Mouse (Mus musculus): ENCODE measurements around the gene Ap1m1. TPM values are rescaled to one million over a fixed set of nuclear protein-coding genes. Genes with fewer than 3 reads are reported as not detected.

Gene Ap1m1
- polyA plus RNA-seq, 1 experiment from 2014 or later: 120 TPM

DNA sequence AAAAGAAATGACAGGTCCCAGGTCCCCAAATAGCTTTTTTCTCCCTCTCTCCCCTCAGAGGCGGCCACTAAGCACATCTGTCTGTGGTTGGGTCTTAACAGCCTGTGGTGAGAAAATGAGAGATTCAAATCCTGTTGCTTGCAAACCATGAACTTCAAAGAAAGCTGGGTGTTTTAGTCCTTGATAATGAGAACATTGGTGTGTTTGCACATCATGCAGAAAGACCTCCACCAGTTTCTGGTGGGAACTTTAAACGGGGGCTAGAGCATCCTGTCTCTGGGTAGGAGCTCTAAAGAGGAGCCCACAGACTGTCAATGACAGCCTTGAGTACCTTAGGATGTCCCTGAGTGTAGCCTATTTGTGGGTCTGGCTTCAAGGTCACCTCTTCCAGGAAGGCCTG, 51.3 kb downstream of the Ap1m1 start:
- no peak overlapping the region for H3K9ac ChIP-seq (ENCODE audit: low read length)
- 60% methylated on average over 2 of the region's 2 CpGs for WGBS

DNA sequence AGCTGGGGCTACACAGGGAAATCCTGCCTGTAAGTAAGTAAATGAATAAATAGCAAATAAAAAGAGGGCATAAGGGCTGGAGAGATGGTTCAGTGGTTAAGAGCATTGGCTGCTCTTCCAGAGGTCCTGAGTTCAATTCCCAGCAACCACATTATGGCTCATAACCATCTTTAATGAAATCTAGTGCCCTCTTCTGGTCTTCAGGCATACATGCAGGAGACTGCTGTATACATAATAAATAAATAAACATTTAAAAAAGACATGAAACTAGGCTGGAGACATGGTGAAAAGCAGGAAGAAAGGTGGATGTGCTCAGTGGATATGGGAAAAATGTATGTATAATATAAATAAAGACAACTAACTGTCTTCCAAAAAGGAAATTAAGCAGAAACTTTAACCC, 53.5 kb downstream of the Ap1m1 start:
- Histone ChIP-seq H3K4me2 (ENCODE audit: low read depth, low read length) (no peak overlapping the region), H3K4me1 (ENCODE audit: control insufficient read depth, insufficient read depth, low read length) (peaks cover 20% of the 10 kb centered on the region), H3K27ac (ENCODE audit: low read length) (no peak overlapping the region), H3K36me3 (ENCODE audit: control insufficient read depth, insufficient read depth) (no peaks in the 10 kb centered on the region), H3K27me3 (ENCODE audit: control insufficient read depth, insufficient read depth, low read length) (no peaks in the 10 kb centered on the region), H3K4me3 (ENCODE audit: low read length) (no peak overlapping the region), H3K9ac (ENCODE audit: low read length) (no peak overlapping the region), H3K9me3 (replicated peaks; ENCODE audit: control insufficient read depth, low read length) (peaks cover 5% of the 10 kb centered on the region; the same call in 1 of the 2 replicates)
- ATAC-seq (replicated peaks; ENCODE audit: extremely low read depth, insufficient read depth, low FRiP score): no peak

More for the DNA sequence above, 51.3 kb downstream of the Ap1m1 start:
- H3K9me3 ChIP-seq (replicated peaks; ENCODE audit: control insufficient read depth, low read length): peaks cover 5% of the 10 kb centered on the region; the same call in 1 of the 2 replicates
- H3K36me3 ChIP-seq (ENCODE audit: control insufficient read depth, insufficient read depth): no peaks in the 10 kb centered on the region
- H3K27ac ChIP-seq (ENCODE audit: low read length): no peak overlapping the region
- no peaks in the 10 kb centered on the region for H3K27me3 ChIP-seq (ENCODE audit: control insufficient read depth, insufficient read depth, low read length)
- no peak overlapping the region for H3K4me2 ChIP-seq (ENCODE audit: low read depth, low read length)
- peaks cover 15% of the 10 kb centered on the region for H3K4me1 ChIP-seq (ENCODE audit: control insufficient read depth, insufficient read depth, low read length)
- H3K4me3 ChIP-seq (ENCODE audit: low read length): no peak overlapping the region
- no peak for ATAC-seq (replicated peaks; ENCODE audit: extremely low read depth, insufficient read depth, low FRiP score)

DNA sequence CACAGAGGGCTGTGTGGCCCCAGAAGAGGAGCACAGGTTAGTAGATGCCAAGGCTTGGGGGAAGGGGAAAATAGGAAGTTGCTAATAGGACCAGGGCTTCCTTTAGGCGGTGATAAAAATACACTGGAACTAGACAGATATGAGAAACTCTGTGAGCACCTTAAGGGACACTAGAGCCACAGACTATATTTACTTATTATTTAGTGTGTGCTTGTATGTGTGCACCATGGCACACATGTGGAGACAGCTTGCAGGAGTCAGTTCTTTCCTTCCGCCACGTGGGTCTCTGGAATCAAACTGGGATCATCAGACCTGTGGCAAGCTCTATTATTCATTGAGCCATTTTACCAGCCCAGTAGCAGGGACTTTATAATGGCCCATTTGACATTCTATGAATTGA, 55.3 kb downstream of the Ap1m1 start:
- H3K27ac ChIP-seq (ENCODE audit: low read length): peak overlapping the region; percentile 90
- H3K4me2 ChIP-seq (ENCODE audit: low read depth, low read length): peak overlapping the region; percentile 18
- WGBS: 38% methylated on average over 3 of the region's 3 CpGs
- no peaks in the 10 kb centered on the region for H3K9me3 ChIP-seq (replicated peaks; ENCODE audit: control insufficient read depth, low read length)
- no peaks in the 10 kb centered on the region for H3K27me3 ChIP-seq (ENCODE audit: control insufficient read depth, insufficient read depth, low read length)
- no peak overlapping the region for H3K4me3 ChIP-seq (ENCODE audit: low read length)
- peaks cover 20% of the 10 kb centered on the region for H3K4me1 ChIP-seq (ENCODE audit: control insufficient read depth, insufficient read depth, low read length)
- H3K9ac ChIP-seq (ENCODE audit: low read length): peak overlapping the region; percentile 50
- no peaks in the 10 kb centered on the region for H3K36me3 ChIP-seq (ENCODE audit: control insufficient read depth, insufficient read depth)
- 0 out of 2 replicates have a peak, but pooled peaks have one; percentile 1 for ATAC-seq (replicated peaks; ENCODE audit: extremely low read depth, insufficient read depth, low FRiP score)

DNA sequence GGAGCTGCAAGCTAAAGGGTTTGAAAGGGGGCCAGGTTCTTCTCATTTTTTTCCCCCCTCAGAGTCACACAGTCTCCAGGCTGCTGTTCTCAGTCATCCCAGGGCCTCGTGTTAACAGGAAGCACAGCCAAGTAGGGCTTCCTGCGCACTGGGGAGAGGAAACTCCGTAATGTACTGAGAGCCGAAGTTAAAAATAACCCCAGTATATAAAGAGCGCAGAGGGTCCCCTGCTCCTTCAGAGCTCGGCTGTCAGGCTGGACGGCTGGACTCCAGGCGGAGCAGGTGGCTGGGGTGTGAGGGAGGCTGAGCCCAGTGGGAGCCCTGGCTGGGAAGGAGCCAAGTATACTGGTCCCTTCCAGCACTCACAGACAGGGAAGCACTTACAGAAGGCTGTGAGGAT, 55.9 kb downstream of the Ap1m1 start:
- H3K9ac ChIP-seq (ENCODE audit: low read length): peak overlapping the region; percentile 50
- peak; percentile 97 for ATAC-seq (replicated peaks; ENCODE audit: extremely low read depth, insufficient read depth, low FRiP score)
- no peaks in the 10 kb centered on the region for H3K27me3 ChIP-seq (ENCODE audit: control insufficient read depth, insufficient read depth, low read length)
- peak overlapping the region; percentile 90 for H3K27ac ChIP-seq (ENCODE audit: low read length)
- WGBS: 6% methylated on average over 8 of the region's 8 CpGs
- H3K4me3 ChIP-seq (ENCODE audit: low read length): no peak overlapping the region
- H3K9me3 ChIP-seq (replicated peaks; ENCODE audit: control insufficient read depth, low read length): no peaks in the 10 kb centered on the region
- 0 out of 2 replicates have a peak overlapping the region, but pooled peaks have one; percentile 18 for H3K4me2 ChIP-seq (ENCODE audit: low read depth, low read length)
- peaks cover 20% of the 10 kb centered on the region for H3K4me1 ChIP-seq (ENCODE audit: control insufficient read depth, insufficient read depth, low read length)
- H3K36me3 ChIP-seq (ENCODE audit: control insufficient read depth, insufficient read depth): no peaks in the 10 kb centered on the region

DNA sequence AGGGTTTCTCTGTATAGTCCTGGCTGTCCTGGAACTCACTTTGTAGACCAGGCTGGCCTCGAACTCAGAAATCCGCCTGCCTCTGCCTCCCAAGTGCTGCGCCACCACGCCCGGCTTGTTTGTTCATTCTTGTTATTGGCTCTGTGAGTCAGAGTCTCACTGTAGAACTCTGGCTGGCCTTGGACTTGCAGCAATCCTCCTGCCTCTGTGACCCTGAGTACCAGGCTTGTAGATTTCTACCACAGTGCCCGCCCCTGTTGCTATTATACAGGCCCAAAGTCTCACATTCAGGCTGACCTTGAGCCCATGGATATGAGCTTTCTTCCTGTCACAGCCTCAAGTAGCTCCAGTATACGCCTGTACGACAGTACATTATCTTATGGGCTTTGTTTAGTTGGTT, 56.7 kb downstream of the Ap1m1 start:
- ATAC-seq (replicated peaks; ENCODE audit: extremely low read depth, insufficient read depth, low FRiP score): no peak
- WGBS: 93% methylated on average over 8 of the region's 8 CpGs
- peaks cover 20% of the 10 kb centered on the region for H3K4me1 ChIP-seq (ENCODE audit: control insufficient read depth, insufficient read depth, low read length)
- H3K27me3 ChIP-seq (ENCODE audit: control insufficient read depth, insufficient read depth, low read length): no peaks in the 10 kb centered on the region
- H3K27ac ChIP-seq (ENCODE audit: low read length): peak overlapping the region; percentile 90; the same call in 1 of the 2 replicates
- H3K9me3 ChIP-seq (replicated peaks; ENCODE audit: control insufficient read depth, low read length): no peaks in the 10 kb centered on the region
- H3K4me3 ChIP-seq (ENCODE audit: low read length): no peak overlapping the region
- H3K9ac ChIP-seq (ENCODE audit: low read length): no peak overlapping the region
- H3K36me3 ChIP-seq (ENCODE audit: control insufficient read depth, insufficient read depth): no peaks in the 10 kb centered on the region
- no peak overlapping the region for H3K4me2 ChIP-seq (ENCODE audit: low read depth, low read length)

DNA sequence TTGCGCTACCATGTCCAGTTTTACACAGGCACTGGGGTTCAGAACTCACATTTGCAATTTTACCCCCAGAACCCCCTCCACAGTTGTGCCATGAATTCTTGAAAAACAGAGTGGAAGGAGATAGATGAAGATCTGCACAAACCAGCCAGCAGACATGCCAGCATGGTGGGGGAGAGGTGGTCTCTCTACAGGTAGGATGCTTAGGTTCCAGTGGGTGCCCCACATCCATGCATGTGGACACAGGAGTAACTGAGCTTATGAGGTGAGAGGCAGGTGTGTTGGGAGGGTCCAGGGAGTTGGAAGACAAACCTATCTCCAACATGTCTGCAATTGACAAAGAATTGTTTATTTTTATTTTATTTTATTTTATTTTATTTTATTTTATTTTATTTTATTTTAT, 59.1 kb downstream of the Ap1m1 start:
- WGBS: 100% methylated on average over 1 of the region's 1 CpGs
- no peak for ATAC-seq (replicated peaks; ENCODE audit: extremely low read depth, insufficient read depth, low FRiP score)
- H3K4me2 ChIP-seq (ENCODE audit: low read depth, low read length): no peak overlapping the region
- H3K4me3 ChIP-seq (ENCODE audit: low read length): no peak overlapping the region
- no peaks in the 10 kb centered on the region for H3K27me3 ChIP-seq (ENCODE audit: control insufficient read depth, insufficient read depth, low read length)
- H3K9me3 ChIP-seq (replicated peaks; ENCODE audit: control insufficient read depth, low read length): no peaks in the 10 kb centered on the region
- no peaks in the 10 kb centered on the region for H3K36me3 ChIP-seq (ENCODE audit: control insufficient read depth, insufficient read depth)
- H3K9ac ChIP-seq (ENCODE audit: low read length): no peak overlapping the region
- no peak overlapping the region for H3K27ac ChIP-seq (ENCODE audit: low read length)
- peaks cover 31% of the 10 kb centered on the region for H3K4me1 ChIP-seq (ENCODE audit: control insufficient read depth, insufficient read depth, low read length)

DNA sequence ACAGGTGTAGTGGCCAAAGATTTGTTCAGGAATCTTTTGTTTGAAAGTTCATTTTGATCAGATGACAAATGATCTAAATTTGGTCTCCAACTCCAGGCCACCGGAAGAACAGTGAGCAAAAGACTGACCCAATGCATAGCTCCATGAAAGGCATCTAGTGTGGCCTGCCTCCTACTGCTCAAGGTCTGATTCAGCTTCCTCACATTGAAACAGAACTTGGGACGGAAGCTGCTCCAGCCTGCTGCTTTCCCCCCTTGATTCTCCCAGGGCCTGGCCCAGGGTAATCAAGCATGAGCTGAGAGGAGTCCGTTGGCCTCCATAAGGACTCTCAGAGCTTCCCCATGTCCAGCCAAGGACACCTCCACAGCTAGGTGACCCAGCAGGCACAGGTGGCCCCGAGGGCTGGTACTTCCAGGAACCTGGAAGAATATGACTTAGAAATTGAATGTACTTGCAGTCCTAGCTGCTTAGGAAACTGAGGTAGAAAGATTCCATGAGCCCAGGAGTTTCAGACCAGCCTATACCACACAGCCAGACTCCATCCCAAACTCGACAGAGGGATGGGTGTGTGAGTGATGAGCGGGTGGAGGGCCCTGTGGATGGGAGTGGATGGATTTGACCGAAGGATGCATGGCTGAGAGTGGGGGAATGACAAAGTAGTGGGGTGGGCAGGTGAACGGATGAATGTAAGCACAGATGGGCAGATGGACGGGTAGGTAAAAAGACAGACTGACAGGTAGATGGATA, 61.0 kb downstream of the Ap1m1 start:
- no peaks in the 10 kb centered on the region for H3K36me3 ChIP-seq (ENCODE audit: control insufficient read depth, insufficient read depth)
- H3K9me3 ChIP-seq (replicated peaks; ENCODE audit: control insufficient read depth, low read length): no peaks in the 10 kb centered on the region
- ATAC-seq (replicated peaks; ENCODE audit: extremely low read depth, insufficient read depth, low FRiP score): no peak
- H3K27me3 ChIP-seq (ENCODE audit: control insufficient read depth, insufficient read depth, low read length): no peaks in the 10 kb centered on the region
- WGBS: 71% methylated on average over 9 of the region's 9 CpGs
- H3K4me3 ChIP-seq (ENCODE audit: low read length): no peak overlapping the region
- H3K9ac ChIP-seq (ENCODE audit: low read length): no peak overlapping the region
- H3K4me2 ChIP-seq (ENCODE audit: low read depth, low read length): no peak overlapping the region
- H3K4me1 ChIP-seq (ENCODE audit: control insufficient read depth, insufficient read depth, low read length): peaks cover 18% of the 10 kb centered on the region
- peak overlapping the region; percentile 50 for H3K27ac ChIP-seq (ENCODE audit: low read length)

DNA sequence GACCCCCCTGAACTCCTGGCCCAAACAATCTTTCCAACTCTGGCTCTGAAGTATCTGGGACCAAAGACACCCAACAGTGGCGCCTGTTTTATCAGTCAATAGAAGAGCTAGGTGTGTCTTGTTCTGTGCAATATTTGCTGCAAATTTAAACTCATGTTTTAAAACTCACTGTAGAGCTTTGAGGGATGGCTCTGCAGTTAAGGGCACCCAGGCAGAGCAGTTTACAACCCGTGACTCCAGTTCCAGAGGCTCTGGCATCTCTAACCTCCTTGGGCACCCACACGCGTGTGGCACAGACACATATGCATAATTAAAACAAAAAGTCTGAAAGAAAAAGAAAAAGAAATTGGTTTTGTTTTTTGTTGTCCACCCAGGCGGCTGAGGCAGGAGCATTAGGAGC, 61.7 kb downstream of the Ap1m1 start:
- 80% methylated on average over 5 of the region's 5 CpGs for WGBS
- Histone ChIP-seq H3K4me1 (ENCODE audit: control insufficient read depth, insufficient read depth, low read length) (peaks cover 14% of the 10 kb centered on the region), H3K9me3 (replicated peaks; ENCODE audit: control insufficient read depth, low read length) (no peaks in the 10 kb centered on the region), H3K27me3 (ENCODE audit: control insufficient read depth, insufficient read depth, low read length) (no peaks in the 10 kb centered on the region), H3K36me3 (ENCODE audit: control insufficient read depth, insufficient read depth) (no peaks in the 10 kb centered on the region), H3K9ac (ENCODE audit: low read length) (no peak overlapping the region), H3K4me2 (ENCODE audit: low read depth, low read length) (no peak overlapping the region), H3K4me3 (ENCODE audit: low read length) (no peak overlapping the region), H3K27ac (ENCODE audit: low read length) (no peak overlapping the region)
- no peak for ATAC-seq (replicated peaks; ENCODE audit: extremely low read depth, insufficient read depth, low FRiP score)

DNA sequence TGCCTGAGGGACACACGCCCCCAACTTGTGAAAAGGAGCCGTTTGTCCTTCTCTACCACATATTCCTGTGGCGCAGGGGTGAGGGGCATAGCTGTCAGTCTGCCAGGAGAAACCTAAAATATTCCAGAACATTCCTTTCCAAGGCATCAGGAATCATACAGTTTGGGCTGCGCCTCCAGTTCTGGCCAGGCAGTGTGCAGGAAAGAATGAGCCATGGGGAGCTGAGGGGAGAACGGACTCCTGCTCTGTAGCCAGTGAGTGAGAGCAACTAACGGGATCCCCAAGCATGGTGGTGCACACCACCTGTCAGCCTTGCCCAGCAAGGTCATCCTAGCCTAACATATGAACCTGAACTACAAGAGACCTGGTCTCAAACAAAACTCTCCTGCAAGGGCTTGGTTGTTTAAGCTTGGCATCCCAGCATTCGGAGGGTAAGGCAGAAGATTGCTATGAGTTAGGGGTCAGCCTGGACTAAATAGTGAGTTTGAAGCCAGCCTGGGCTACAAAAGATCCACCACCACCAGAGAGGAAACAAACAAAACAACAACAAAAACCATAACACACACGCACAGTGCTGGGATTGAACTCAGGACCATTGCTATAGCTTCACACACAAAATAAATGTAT, 63.3 kb downstream of the Ap1m1 start:
- Histone ChIP-seq H3K4me3 (ENCODE audit: low read length) (no peak overlapping the region), H3K36me3 (ENCODE audit: control insufficient read depth, insufficient read depth) (no peaks in the 10 kb centered on the region), H3K27ac (ENCODE audit: low read length) (peak overlapping the region; percentile 84), H3K9me3 (replicated peaks; ENCODE audit: control insufficient read depth, low read length) (no peaks in the 10 kb centered on the region), H3K4me2 (ENCODE audit: low read depth, low read length) (peak overlapping the region; percentile 34), H3K9ac (ENCODE audit: low read length) (peak overlapping the region; percentile 10), H3K4me1 (ENCODE audit: control insufficient read depth, insufficient read depth, low read length) (peaks cover 16% of the 10 kb centered on the region), H3K27me3 (ENCODE audit: control insufficient read depth, insufficient read depth, low read length) (no peaks in the 10 kb centered on the region)
- WGBS: 44% methylated on average over 8 of the region's 8 CpGs
- ATAC-seq (replicated peaks; ENCODE audit: extremely low read depth, insufficient read depth, low FRiP score): no peak; the same call in 1 of the 2 replicates
